Mouse (Mus musculus): Measurements from ENCODE around the gene Itpr2. TPM values are rescaled to one million over a fixed set of nuclear protein-coding genes. Genes with fewer than 3 reads are reported as not detected.
"Not testable (repeated sequence)": the region's sequence is repeated elsewhere in the genome, so short reads cannot be mapped to it uniquely, and the experiment has no call there.

Gene Itpr2
- total and polyA plus RNA-seq, 2 experiments from 2014 or later = 8.0 to 8.4 TPM

- ATAC-seq (no peak), DNase-seq (no peak)
- 69% methylated on average over 6 of the region's 6 CpGs for WGBS
- Histone ChIP-seq H3K9ac (no peak overlapping the region), H3K4me2 (ENCODE audit: low read depth) (no peak overlapping the region), H3K9me3 (ENCODE audit: low read length) (no peaks in the 10 kb centered on the region), H3K36me3 (ENCODE audit: insufficient read depth) (no peaks in the 10 kb centered on the region), H3K27me3 (ENCODE audit: insufficient read depth, low read length) (no peaks in the 10 kb centered on the region), H3K27ac (ENCODE audit: low read depth, low read length) (no peak overlapping the region), H3K4me3 (ENCODE audit: low read depth, low read length) (no peak overlapping the region), H3K4me1 (ENCODE audit: insufficient read depth) (no peaks in the 10 kb centered on the region)
- no peak for TF ChIP-seq CTCF (IDR thresholded peaks at IDR 0.05; ENCODE audit: low read depth)
These were observed 28.6 kb downstream of the Itpr2 start for GRCm38 (mm10) chr6:146473216-146473955.

GRCm38 (mm10) chr6:146470378-146470777, 31.6 kb downstream of the Itpr2 start:
- no peak overlapping the region for H3K27ac ChIP-seq (ENCODE audit: low read depth, low read length)
- DNase-seq (no peak), ATAC-seq (no peak)
- TF ChIP-seq CTCF (IDR thresholded peaks at IDR 0.05; ENCODE audit: low read depth) = no peak
- WGBS = 93% methylated on average over 4 of the region's 4 CpGs
- no peaks in the 10 kb centered on the region for H3K4me1 ChIP-seq (ENCODE audit: insufficient read depth)
- H3K9ac ChIP-seq = no peak overlapping the region
- no peaks in the 10 kb centered on the region for H3K27me3 ChIP-seq (ENCODE audit: insufficient read depth, low read length)
- no peak overlapping the region for H3K4me3 ChIP-seq (ENCODE audit: low read depth, low read length)
- no peaks in the 10 kb centered on the region for H3K36me3 ChIP-seq (ENCODE audit: insufficient read depth)
- no peaks in the 10 kb centered on the region for H3K9me3 ChIP-seq (ENCODE audit: low read length)
- H3K4me2 ChIP-seq (ENCODE audit: low read depth) = no peak overlapping the region

- no peak for ATAC-seq
- no peaks in the 10 kb centered on the region for H3K27me3 ChIP-seq (ENCODE audit: insufficient read depth, low read length)
- 87% methylated on average over 2 of the region's 2 CpGs for WGBS
- no peak overlapping the region for H3K4me2 ChIP-seq (ENCODE audit: low read depth)
- no peak overlapping the region for H3K9ac ChIP-seq
- H3K27ac ChIP-seq (ENCODE audit: low read depth, low read length) = no peak overlapping the region
- DNase-seq = no peak
- no peaks in the 10 kb centered on the region for H3K4me1 ChIP-seq (ENCODE audit: insufficient read depth)
- no peak for TF ChIP-seq CTCF (IDR thresholded peaks at IDR 0.05; ENCODE audit: low read depth)
- no peak overlapping the region for H3K4me3 ChIP-seq (ENCODE audit: low read depth, low read length)
- no peaks in the 10 kb centered on the region for H3K36me3 ChIP-seq (ENCODE audit: insufficient read depth)
- H3K9me3 ChIP-seq (ENCODE audit: low read length) = no peaks in the 10 kb centered on the region
These were observed 32.1 kb downstream of the Itpr2 start for GRCm38 (mm10) chr6:146469936-146470335.

- Histone ChIP-seq H3K27ac (ENCODE audit: low read depth, low read length) (no peak overlapping the region), H3K4me3 (ENCODE audit: low read depth, low read length) (no peak overlapping the region), H3K9me3 (ENCODE audit: low read length) (no peaks in the 10 kb centered on the region), H3K9ac (no peak overlapping the region), H3K27me3 (ENCODE audit: insufficient read depth, low read length) (no peaks in the 10 kb centered on the region), H3K4me1 (ENCODE audit: insufficient read depth) (no peaks in the 10 kb centered on the region), H3K36me3 (ENCODE audit: insufficient read depth) (no peaks in the 10 kb centered on the region), H3K4me2 (ENCODE audit: low read depth) (no peak overlapping the region)
- ATAC-seq (no peak), DNase-seq (no peak)
- no peak for TF ChIP-seq CTCF (IDR thresholded peaks at IDR 0.05; ENCODE audit: low read depth)
- 72% methylated on average over 8 of the region's 8 CpGs for WGBS
These were observed 33.7 kb downstream of the Itpr2 start for GRCm38 (mm10) chr6:146468361-146468760.

- not testable (repeated sequence) for H3K4me3 ChIP-seq (ENCODE audit: low read depth, low read length); H3K9me3 ChIP-seq (ENCODE audit: low read length); H3K27me3 ChIP-seq (ENCODE audit: insufficient read depth, low read length); H3K36me3 ChIP-seq (ENCODE audit: insufficient read depth); H3K4me1 ChIP-seq (ENCODE audit: insufficient read depth); DNase-seq; H3K27ac ChIP-seq (ENCODE audit: low read depth, low read length); ATAC-seq; H3K9ac ChIP-seq; H3K4me2 ChIP-seq (ENCODE audit: low read depth)
- 93% methylated on average over 2 of the region's 2 CpGs for WGBS
These were observed 37.4 kb downstream of the Itpr2 start for GRCm38 (mm10) chr6:146464645-146465042.

GRCm38 (mm10) chr6:146464014-146464644, 37.9 kb downstream of the Itpr2 start:
- no peak overlapping the region for H3K27ac ChIP-seq (ENCODE audit: low read depth, low read length)
- no peak overlapping the region for H3K9ac ChIP-seq
- no peak for TF ChIP-seq CTCF (IDR thresholded peaks at IDR 0.05; ENCODE audit: low read depth)
- no peak overlapping the region for H3K4me3 ChIP-seq (ENCODE audit: low read depth, low read length)
- no peaks in the 10 kb centered on the region for H3K36me3 ChIP-seq (ENCODE audit: insufficient read depth)
- no peaks in the 10 kb centered on the region for H3K27me3 ChIP-seq (ENCODE audit: insufficient read depth, low read length)
- H3K4me2 ChIP-seq (ENCODE audit: low read depth) = no peak overlapping the region
- no peak for ATAC-seq
- 92% methylated on average over 8 of the region's 8 CpGs for WGBS
- no peak for DNase-seq
- H3K4me1 ChIP-seq (ENCODE audit: insufficient read depth) = no peaks in the 10 kb centered on the region
- H3K9me3 ChIP-seq (ENCODE audit: low read length) = no peaks in the 10 kb centered on the region

GRCm38 (mm10) chr6:146460936-146461335, 41.1 kb downstream of the Itpr2 start:
- WGBS = 85% methylated on average over 8 of the region's 8 CpGs
- Histone ChIP-seq H3K27ac (ENCODE audit: low read depth, low read length) (no peak overlapping the region), H3K4me3 (ENCODE audit: low read depth, low read length) (no peak overlapping the region), H3K9ac (no peak overlapping the region), H3K9me3 (ENCODE audit: low read length) (no peaks in the 10 kb centered on the region), H3K36me3 (ENCODE audit: insufficient read depth) (no peaks in the 10 kb centered on the region), H3K4me2 (ENCODE audit: low read depth) (no peak overlapping the region), H3K4me1 (ENCODE audit: insufficient read depth) (no peaks in the 10 kb centered on the region), H3K27me3 (ENCODE audit: insufficient read depth, low read length) (no peaks in the 10 kb centered on the region)
- ATAC-seq = no peak
- DNase-seq = no peak
- no peak for TF ChIP-seq CTCF (IDR thresholded peaks at IDR 0.05; ENCODE audit: low read depth)

All from forebrain, postnatal 0 days (tissue).